Comparison of ENCODE assay signal across 10 mouse cellular contexts in genomic region chr2:76405596-76406150, GRCm38 (mm10). TPM values are rescaled to one million over a fixed set of nuclear protein-coding genes. Genes with fewer than 3 reads are reported as not detected.
DNase-seq lines count a peak whose midpoint lies in the region; ATAC-seq and TF ChIP-seq lines count a peak whose summit lies in the region.
"Had no signal": no experiment of that assay in that cellular context is flagged by ENCODE, and none has a peak within 500 bp of the region (broad histone marks: within the 10 kb centered on the region; RNA-seq: fewer than 3 reads in every experiment).

No protein-coding gene starts in this region.

- H3K9ac ChIP-seq in CH12.LX (ENCODE audit: insufficient read depth, low read depth), result no peak overlapping the region
- H3K9ac ChIP-seq in embryonic facial prominence, embryonic 11.5 days (replicated peaks; ENCODE audit: low read length), result peak overlapping the region; percentile 81
- H3K9ac ChIP-seq in intestine, embryonic 15.5 days, result peak overlapping the region; percentile 72

- no peak for DNase-seq in heart, embryonic 10.5 days (ENCODE audit: low spot score)
- no peak for DNase-seq in heart, adult 9 months (ENCODE audit: low spot score in 2 of 2)
- no peak for DNase-seq in CH12.LX (ENCODE audit: extremely low read depth)
- DNase-seq in embryonic facial prominence, embryonic 11.5 days (ENCODE audit: low spot score), result no peak
- DNase-seq in midbrain, embryonic 10.5 days (ENCODE audit: low spot score), result no peak
- no peak for DNase-seq in ovary, postnatal 10 days (ENCODE audit: low spot score)
- no peak for DNase-seq in spleen, postnatal 4 days (ENCODE audit: low spot score in 2 of 2)

- no peaks in the 10 kb centered on the region for H3K79me2 ChIP-seq in CH12.LX (replicated peaks; ENCODE audit: control insufficient read depth, extremely low read depth, insufficient read depth, poor library complexity, severe bottlenecking)

- no peak for TF ChIP-seq CTCF in CH12.LX (conservative IDR thresholded peaks at IDR 0.05 in 1 of 2, IDR thresholded peaks at IDR 0.05 in 1 of 2; ENCODE audit: low read depth in 2 of 2, low read length in 2 of 2)

- H3K4me2 ChIP-seq in CH12.LX (ENCODE audit: insufficient read depth, low read depth, poor library complexity, severe bottlenecking), result peak overlapping the region; percentile 83; the same call in 1 of the 2 replicates
- H3K4me2 ChIP-seq in embryonic facial prominence, embryonic 11.5 days (ENCODE audit: low read depth, low read length), result peak overlapping the region; percentile 87
- peak overlapping the region; percentile 80 for H3K4me2 ChIP-seq in intestine, embryonic 15.5 days (replicated peaks)

- no peaks in the 10 kb centered on the region for H3K9me3 ChIP-seq in heart, embryonic 10.5 days
- no peaks in the 10 kb centered on the region for H3K9me3 ChIP-seq in CH12.LX (replicated peaks; ENCODE audit: low read length)
- H3K9me3 ChIP-seq in embryonic facial prominence, embryonic 11.5 days (replicated peaks; ENCODE audit: control insufficient read depth, low read length), result no peaks in the 10 kb centered on the region
- no peaks in the 10 kb centered on the region for H3K9me3 ChIP-seq in intestine, embryonic 15.5 days
- no peaks in the 10 kb centered on the region for H3K9me3 ChIP-seq in midbrain, embryonic 10.5 days (replicated peaks)

- dilution Hi-C loops in CH12.LX (cut with MboI; ENCODE audit: extremely low pct_ligation_motif_present, extremely low pct_unique_long_range_greater_than_20kb, low sequenced_read_pairs), result no loop called here

- no peak for TF ChIP-seq RAD21 in CH12.LX (IDR thresholded peaks at IDR 0.05; ENCODE audit: low read depth, low read length)

- in situ Hi-C loops in CH12.LX (cut with MboI; ENCODE audit: low pct_ligation_motif_present, low pct_unique_long_range_greater_than_20kb, low sequenced_read_pairs), result no loop called here

- H3K27ac ChIP-seq in heart, embryonic 10.5 days, result peak overlapping the region; percentile 87
- no peak overlapping the region for H3K27ac ChIP-seq in CH12.LX (ENCODE audit: insufficient read depth, low read depth)
- H3K27ac ChIP-seq in embryonic facial prominence, embryonic 11.5 days (replicated peaks; ENCODE audit: low read depth, low read length), result peak overlapping the region; percentile 52; the same call in 1 of the 2 replicates
- peak overlapping the region; percentile 79 for H3K27ac ChIP-seq in intestine, embryonic 15.5 days
- peak overlapping the region; percentile 88 for H3K27ac ChIP-seq in midbrain, embryonic 10.5 days (replicated peaks)

- peaks cover 15% of the 10 kb centered on the region; the same call in 1 of the 2 replicates for H3K4me1 ChIP-seq in heart, embryonic 10.5 days
- peaks cover 0 to 9% of the 10 kb centered on the region in 2 experiments; a peak in 3 of 4 replicates for H3K4me1 ChIP-seq in CH12.LX (ENCODE audit: control insufficient read depth in 1 of 2, insufficient read depth in 2 of 2)
- H3K4me1 ChIP-seq in embryonic facial prominence, embryonic 11.5 days (ENCODE audit: control insufficient read depth, insufficient read depth, low read length), result no peaks in the 10 kb centered on the region
- H3K4me1 ChIP-seq in intestine, embryonic 15.5 days (replicated peaks), result no peaks in the 10 kb centered on the region
- peaks cover 14% of the 10 kb centered on the region for H3K4me1 ChIP-seq in midbrain, embryonic 10.5 days

- H3K27me3 ChIP-seq in heart, embryonic 10.5 days (ENCODE audit: insufficient read depth, poor library complexity, severe bottlenecking), result peaks cover 20% of the 10 kb centered on the region
- H3K27me3 ChIP-seq in CH12.LX (replicated peaks), result peaks cover 29% of the 10 kb centered on the region
- 0 out of 2 replicates have a peak, but pooled peaks cover 2% of the 10 kb centered on the region for H3K27me3 ChIP-seq in embryonic facial prominence, embryonic 11.5 days (ENCODE audit: control insufficient read depth, insufficient read depth, low read length)
- no peaks in the 10 kb centered on the region for H3K27me3 ChIP-seq in intestine, embryonic 15.5 days (replicated peaks)
- H3K27me3 ChIP-seq in midbrain, embryonic 10.5 days (ENCODE audit: low read depth, poor library complexity, severe bottlenecking), result peaks cover 57% of the 10 kb centered on the region

- H3K4me3 ChIP-seq in heart, embryonic 10.5 days, result peak overlapping the region; percentile 82
- peak overlapping the region in 1 of 3 experiments; percentile 59 for H3K4me3 ChIP-seq in CH12.LX (replicated peaks in 1 of 3; ENCODE audit: low read depth in 2 of 3, low read length in 2 of 3, poor library complexity in 1 of 3)
- peak overlapping the region; percentile 83 for H3K4me3 ChIP-seq in embryonic facial prominence, embryonic 11.5 days (ENCODE audit: low read depth, low read length)
- H3K4me3 ChIP-seq in intestine, embryonic 15.5 days (replicated peaks), result peak overlapping the region; percentile 95
- peak overlapping the region; percentile 85 for H3K4me3 ChIP-seq in midbrain, embryonic 10.5 days

- 2% methylated on average over 15 of the region's 15 CpGs for WGBS in heart, embryonic 10.5 days
- 3% methylated on average over 15 of the region's 15 CpGs for WGBS in embryonic facial prominence, embryonic 11.5 days
- under 1% methylated on average over 15 of the region's 15 CpGs for WGBS in intestine, embryonic 15.5 days
- WGBS in midbrain, embryonic 10.5 days, result 3% methylated on average over 15 of the region's 15 CpGs

- H3K36me3 ChIP-seq in heart, embryonic 10.5 days, result no peaks in the 10 kb centered on the region
- H3K36me3 ChIP-seq in CH12.LX (replicated peaks in 1 of 2; ENCODE audit: control insufficient read depth in 1 of 2, insufficient read depth in 1 of 2, low read length in 1 of 2), result no peaks in the 10 kb centered on the region
- H3K36me3 ChIP-seq in embryonic facial prominence, embryonic 11.5 days (replicated peaks; ENCODE audit: control insufficient read depth, insufficient read depth, low read depth, low read length), result no peaks in the 10 kb centered on the region
- H3K36me3 ChIP-seq in intestine, embryonic 15.5 days, result no peaks in the 10 kb centered on the region
- H3K36me3 ChIP-seq in midbrain, embryonic 10.5 days, result no peaks in the 10 kb centered on the region

- no peak for TF ChIP-seq EP300 in CH12.LX (IDR thresholded peaks at IDR 0.05; ENCODE audit: low read length)

- ATAC-seq in embryonic facial prominence, embryonic 11.5 days (replicated peaks; ENCODE audit: insufficient number of reproducible peaks, low FRiP score, low TSS enrichment, low read depth), result no peak; the same call in 1 of the 2 replicates
- peak; percentile 25 for ATAC-seq in intestine, embryonic 15.5 days

- TF ChIP-seq POLR2A in CH12.LX (IDR thresholded peaks at IDR 0.05; ENCODE audit: low read depth, low read length), result no peak

TF ChIP-seq in CH12.LX, 34 proteins besides CTCF, POLR2A, EP300 and RAD21:
- TF ChIP-seq MYC (IDR thresholded peaks at IDR 0.05; ENCODE audit: low read depth, low read length), result no peak
- TF ChIP-seq ZMIZ1 (IDR thresholded peaks at IDR 0.05; ENCODE audit: low read depth, low read length), result no peak
- TF ChIP-seq UBTF (IDR thresholded peaks at IDR 0.05; ENCODE audit: low read depth, low read length), result no peak
- TF ChIP-seq KAT2A (IDR thresholded peaks at IDR 0.05; ENCODE audit: insufficient replicate concordance, low read length), result no peak
- no peak for TF ChIP-seq USF2 (conservative IDR thresholded peaks at IDR 0.05; ENCODE audit: low read depth, low read length)
TF ChIP-seq in CH12.LX: peak in this region for 0.

RNA-seq across cellular contexts. Expression of gene Osbpl6, which starts 0.6 kb away (rescaled TPM):
- polyA plus RNA-seq in heart, embryonic 10.5 days (2016; fragmentation: Nextera tagmentation; extraction: Ambion mirVana), result 6.5 and 9.6 TPM in 2 replicates
- total RNA-seq in CH12.LX (2012; rRNA removed), result 0.38 TPM in 1 of 2 replicates, not detected in the other
- total RNA-seq in CH12.LX (2014; rRNA removed), result 0.19 TPM in 2 replicates
- 0.35 and 0.60 TPM in 2 replicates for polyA plus RNA-seq in CH12.LX (2012; ENCODE audit: insufficient read length, low read depth)
- polyA plus RNA-seq in embryonic facial prominence, embryonic 11.5 days (2014; fragmentation: Nextera tagmentation; extraction: Ambion mirVana), result 10.7 and 11.8 TPM in 2 replicates
- polyA plus RNA-seq in intestine, embryonic 15.5 days (2015; fragmentation: Nextera tagmentation; extraction: Ambion mirVana), result 8.3 and 11.2 TPM in 2 replicates
- 10.8 and 11.0 TPM in 2 replicates for polyA plus RNA-seq in midbrain, embryonic 10.5 days (2016; fragmentation: Nextera tagmentation; extraction: Ambion mirVana)

RNA-seq across cellular contexts. Expression of gene Rbm45, which starts 35.9 kb away (rescaled TPM):
- 4.7 and 11.3 TPM in 2 replicates for polyA plus RNA-seq in heart, embryonic 10.5 days (2016; fragmentation: Nextera tagmentation; extraction: Ambion mirVana)
- total RNA-seq in CH12.LX (2012; rRNA removed) (53.7 and 60.2 TPM in 2 replicates), CH12.LX (2014; rRNA removed) (59.7 and 61.4 TPM in 2 replicates)
- polyA plus RNA-seq in CH12.LX (2012; ENCODE audit: insufficient read length, low read depth), result 53.3 and 56.0 TPM in 2 replicates
- polyA plus RNA-seq in embryonic facial prominence, embryonic 11.5 days (2014; fragmentation: Nextera tagmentation; extraction: Ambion mirVana), result 14.3 and 14.9 TPM in 2 replicates
- polyA plus RNA-seq in intestine, embryonic 15.5 days (2015; fragmentation: Nextera tagmentation; extraction: Ambion mirVana), result 15.3 and 18.8 TPM in 2 replicates
- 19.7 and 20.2 TPM in 2 replicates for polyA plus RNA-seq in midbrain, embryonic 10.5 days (2016; fragmentation: Nextera tagmentation; extraction: Ambion mirVana)

RNA-seq across cellular contexts. Expression of gene Cyct, which starts 45.4 kb away (rescaled TPM):
- polyA plus RNA-seq in heart, embryonic 10.5 days (2016; fragmentation: Nextera tagmentation; extraction: Ambion mirVana), result 0.21 and 0.38 TPM in 2 replicates
- not detected in 2 replicates for total RNA-seq in CH12.LX (2012; rRNA removed)
- not detected in 2 replicates for total RNA-seq in CH12.LX (2014; rRNA removed)
- not detected in 2 replicates for polyA plus RNA-seq in CH12.LX (2012; ENCODE audit: insufficient read length, low read depth)
- not detected in 2 replicates for polyA plus RNA-seq in embryonic facial prominence, embryonic 11.5 days (2014; fragmentation: Nextera tagmentation; extraction: Ambion mirVana)
- polyA plus RNA-seq in intestine, embryonic 15.5 days (2015; fragmentation: Nextera tagmentation; extraction: Ambion mirVana), result not detected in 2 replicates
- not detected in 2 replicates for polyA plus RNA-seq in midbrain, embryonic 10.5 days (2016; fragmentation: Nextera tagmentation; extraction: Ambion mirVana)
- total RNA-seq: layer of hippocampus, adult 8-10 months had no signal
- polyA plus RNA-seq: Patski had no signal
